Mouse (Mus musculus): Measurements from ENCODE around the gene Hyal3.

DNA sequence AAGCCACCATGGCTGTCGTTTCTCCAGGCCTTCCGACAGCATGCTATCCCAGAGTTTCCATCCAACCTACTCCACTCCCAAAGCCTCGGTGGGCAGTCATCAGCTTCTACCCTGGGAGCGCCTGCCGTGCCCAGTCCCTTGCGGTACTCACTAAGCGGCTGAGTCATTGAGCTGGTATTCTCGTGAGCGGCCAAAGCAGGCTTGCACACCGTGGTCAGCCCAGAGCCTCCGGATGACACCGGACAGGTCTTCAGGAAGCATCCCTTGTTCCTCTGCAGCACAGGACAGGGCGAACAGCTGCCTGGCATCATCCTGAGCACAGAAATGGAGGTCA is 38.9 kb downstream of the Hyal3 start:
- TF ChIP-seq CTCF (IDR thresholded peaks at IDR 0.05; ENCODE audit: low read depth) (no peak), EP300 (IDR thresholded peaks at IDR 0.05; ENCODE audit: low read depth) (no peak)

All from liver, postnatal 0 days (tissue).